ENCODE assay signal across 17 mouse cellular contexts in genomic region chr1:184986748-184987147, GRCm38 (mm10). TPM values are rescaled to one million over a fixed set of nuclear protein-coding genes. Genes with fewer than 3 reads are reported as not detected.
A peak's percentile ranks its signal among the peaks of the same experiment; 100 is the strongest.
DNase-seq lines count a peak whose midpoint lies in the region; ATAC-seq and TF ChIP-seq lines count a peak whose summit lies in the region.
"Had no signal": no experiment of that assay in that cellular context is flagged by ENCODE, and none has a peak within 500 bp of the region (broad histone marks: within the 10 kb centered on the region; RNA-seq: fewer than 3 reads in every experiment).

No protein-coding gene starts in this region.

- no peak for DNase-seq in heart, embryonic 10.5 days (ENCODE audit: low spot score)
- no peak for DNase-seq in heart, adult 8-10 months (ENCODE audit: low spot score)
- no peak for DNase-seq in hindbrain, embryonic 11.5 days (ENCODE audit: low spot score)
- DNase-seq in hindbrain, postnatal 0 days (ENCODE audit: low spot score), result no peak
- no peak for DNase-seq in midbrain, embryonic 14.5 days
- no peak for DNase-seq in embryonic facial prominence, embryonic 14.5 days (ENCODE audit: low spot score)
- DNase-seq in thymus, adult 18-20 months, result no peak
- DNase-seq: cerebellum, adult 11-12 months; forebrain, postnatal 0 days; gastrocnemius, postnatal 25 days; thymus, postnatal 14 days had no signal

- H3K4me3 ChIP-seq in heart, embryonic 10.5 days, result no peak overlapping the region
- no peak overlapping the region for H3K4me3 ChIP-seq in hindbrain, embryonic 11.5 days (ENCODE audit: low read depth, low read length)
- H3K4me3 ChIP-seq in hindbrain, postnatal 0 days (ENCODE audit: low read length), result no peak overlapping the region
- no peak overlapping the region for H3K4me3 ChIP-seq in midbrain, embryonic 12.5 days
- no peak overlapping the region for H3K4me3 ChIP-seq in midbrain, embryonic 14.5 days (replicated peaks; ENCODE audit: low read depth, low read length)
- no peak overlapping the region for H3K4me3 ChIP-seq in embryonic facial prominence, embryonic 14.5 days (ENCODE audit: low read depth, low read length)
- H3K4me3 ChIP-seq: erythroblast, embryonic 14.5 days; left cerebral cortex, adult 2 months; limb, embryonic 13.5 days; liver, embryonic 15.5 days had no signal

- H3K9me3 ChIP-seq in heart, embryonic 10.5 days, result no peaks in the 10 kb centered on the region
- H3K9me3 ChIP-seq in hindbrain, embryonic 11.5 days (ENCODE audit: control insufficient read depth, low read length), result no peaks in the 10 kb centered on the region
- H3K9me3 ChIP-seq in hindbrain, postnatal 0 days (ENCODE audit: low read length), result no peaks in the 10 kb centered on the region
- H3K9me3 ChIP-seq in midbrain, embryonic 12.5 days, result no peaks in the 10 kb centered on the region
- H3K9me3 ChIP-seq in midbrain, embryonic 14.5 days (ENCODE audit: control insufficient read depth, low read length), result no peaks in the 10 kb centered on the region
- H3K9me3 ChIP-seq in embryonic facial prominence, embryonic 14.5 days (ENCODE audit: control insufficient read depth, low read length), result no peaks in the 10 kb centered on the region
- H3K9me3 ChIP-seq: limb, embryonic 13.5 days; liver, embryonic 15.5 days had no signal

- peak overlapping the region; percentile 59 for H3K27ac ChIP-seq in heart, embryonic 10.5 days
- no peak overlapping the region for H3K27ac ChIP-seq in hindbrain, embryonic 11.5 days (ENCODE audit: low read depth, low read length)
- no peak overlapping the region for H3K27ac ChIP-seq in hindbrain, postnatal 0 days
- no peak overlapping the region for H3K27ac ChIP-seq in midbrain, embryonic 12.5 days (replicated peaks)
- H3K27ac ChIP-seq in midbrain, embryonic 14.5 days (replicated peaks; ENCODE audit: low read depth, low read length), result no peak overlapping the region
- H3K27ac ChIP-seq in embryonic facial prominence, embryonic 14.5 days (replicated peaks; ENCODE audit: low read depth, low read length), result no peak overlapping the region
- H3K27ac ChIP-seq: kidney, postnatal 0 days; left cerebral cortex, adult 2 months; limb, embryonic 13.5 days; liver, embryonic 15.5 days had no signal

- H3K9ac ChIP-seq in hindbrain, embryonic 11.5 days (ENCODE audit: low read depth, low read length), result no peak overlapping the region
- H3K9ac ChIP-seq in hindbrain, postnatal 0 days (replicated peaks; ENCODE audit: low read length), result no peak overlapping the region
- no peak overlapping the region for H3K9ac ChIP-seq in midbrain, embryonic 12.5 days (replicated peaks)
- no peak overlapping the region for H3K9ac ChIP-seq in midbrain, embryonic 14.5 days (replicated peaks; ENCODE audit: low read length)
- no peak overlapping the region for H3K9ac ChIP-seq in embryonic facial prominence, embryonic 14.5 days (ENCODE audit: low read depth, low read length)
- H3K9ac ChIP-seq: forebrain, postnatal 0 days; limb, embryonic 13.5 days; liver, embryonic 15.5 days had no signal

- H3K36me3 ChIP-seq in heart, embryonic 10.5 days, result no peaks in the 10 kb centered on the region
- H3K36me3 ChIP-seq in hindbrain, embryonic 11.5 days (ENCODE audit: control insufficient read depth, insufficient read depth, low read length), result no peaks in the 10 kb centered on the region
- H3K36me3 ChIP-seq in hindbrain, postnatal 0 days (ENCODE audit: insufficient read depth, low read length), result no peaks in the 10 kb centered on the region
- no peaks in the 10 kb centered on the region for H3K36me3 ChIP-seq in midbrain, embryonic 12.5 days
- H3K36me3 ChIP-seq in midbrain, embryonic 14.5 days (ENCODE audit: control insufficient read depth, insufficient read depth, low read length), result no peaks in the 10 kb centered on the region
- no peaks in the 10 kb centered on the region for H3K36me3 ChIP-seq in embryonic facial prominence, embryonic 14.5 days (ENCODE audit: control insufficient read depth, insufficient read depth, low read length)
- H3K36me3 ChIP-seq: limb, embryonic 13.5 days; liver, embryonic 15.5 days had no signal

- no peak overlapping the region for H3K4me2 ChIP-seq in hindbrain, embryonic 11.5 days (replicated peaks; ENCODE audit: low read depth, low read length)
- no peak overlapping the region for H3K4me2 ChIP-seq in hindbrain, postnatal 0 days (ENCODE audit: low read depth, low read length)
- H3K4me2 ChIP-seq in midbrain, embryonic 12.5 days (replicated peaks), result no peak overlapping the region
- H3K4me2 ChIP-seq in midbrain, embryonic 14.5 days (ENCODE audit: low read length), result no peak overlapping the region
- no peak overlapping the region for H3K4me2 ChIP-seq in embryonic facial prominence, embryonic 14.5 days (ENCODE audit: low read depth, low read length)
- H3K4me2 ChIP-seq: limb, embryonic 13.5 days; liver, embryonic 15.5 days had no signal

- WGBS in heart, embryonic 10.5 days, result 44% methylated on average over 2 of the region's 2 CpGs
- WGBS in hindbrain, embryonic 11.5 days, result 26% methylated on average over 2 of the region's 2 CpGs
- 24% methylated on average over 2 of the region's 2 CpGs for WGBS in hindbrain, postnatal 0 days
- WGBS in midbrain, embryonic 12.5 days, result 4% methylated on average over 2 of the region's 2 CpGs
- 14% methylated on average over 2 of the region's 2 CpGs for WGBS in midbrain, embryonic 14.5 days
- WGBS in embryonic facial prominence, embryonic 14.5 days, result 46% methylated on average over 2 of the region's 2 CpGs

- peaks cover 16% of the 10 kb centered on the region for H3K4me1 ChIP-seq in heart, embryonic 10.5 days
- H3K4me1 ChIP-seq in hindbrain, embryonic 11.5 days (replicated peaks; ENCODE audit: control insufficient read depth, insufficient read depth, low read length), result peaks cover 5% of the 10 kb centered on the region
- H3K4me1 ChIP-seq in hindbrain, postnatal 0 days (ENCODE audit: insufficient read depth, low read length), result no peaks in the 10 kb centered on the region; the same call in 1 of the 2 replicates
- peaks cover 13% of the 10 kb centered on the region for H3K4me1 ChIP-seq in midbrain, embryonic 12.5 days
- peaks cover 16% of the 10 kb centered on the region for H3K4me1 ChIP-seq in midbrain, embryonic 14.5 days (ENCODE audit: control insufficient read depth, insufficient read depth, low read length)
- H3K4me1 ChIP-seq in embryonic facial prominence, embryonic 14.5 days (ENCODE audit: control insufficient read depth, insufficient read depth, low read length), result peaks cover 7% of the 10 kb centered on the region
- H3K4me1 ChIP-seq: liver, embryonic 15.5 days had no signal

- peak; percentile 56; the same call in 1 of the 2 replicates for ATAC-seq in hindbrain, embryonic 11.5 days (ENCODE audit: low FRiP score)
- ATAC-seq in hindbrain, postnatal 0 days, result no peak
- peak; percentile 30; the same call in 1 of the 2 replicates for ATAC-seq in midbrain, embryonic 12.5 days (ENCODE audit: low FRiP score, low read depth)
- ATAC-seq in midbrain, embryonic 14.5 days (ENCODE audit: low FRiP score, low TSS enrichment), result no peak
- ATAC-seq in embryonic facial prominence, embryonic 14.5 days (ENCODE audit: low read depth), result peak; percentile 50; the same call in 1 of the 2 replicates
- ATAC-seq: forebrain, postnatal 0 days had no signal

- no peaks in the 10 kb centered on the region for H3K27me3 ChIP-seq in heart, embryonic 10.5 days (ENCODE audit: insufficient read depth, poor library complexity, severe bottlenecking)
- no peaks in the 10 kb centered on the region for H3K27me3 ChIP-seq in hindbrain, embryonic 11.5 days (ENCODE audit: control insufficient read depth, insufficient read depth, low read length)
- H3K27me3 ChIP-seq in hindbrain, postnatal 0 days (ENCODE audit: insufficient read depth, low read length), result no peaks in the 10 kb centered on the region
- H3K27me3 ChIP-seq in midbrain, embryonic 12.5 days, result no peaks in the 10 kb centered on the region
- no peaks in the 10 kb centered on the region for H3K27me3 ChIP-seq in midbrain, embryonic 14.5 days (ENCODE audit: control insufficient read depth, insufficient read depth, low read length)
- H3K27me3 ChIP-seq in embryonic facial prominence, embryonic 14.5 days (replicated peaks; ENCODE audit: control insufficient read depth, insufficient read depth, low read length), result no peaks in the 10 kb centered on the region
- H3K27me3 ChIP-seq: limb, embryonic 13.5 days; liver, embryonic 15.5 days had no signal

- no peak for TF ChIP-seq CTCF in hindbrain, postnatal 0 days (IDR thresholded peaks at IDR 0.05; ENCODE audit: low read depth)

RNA-seq across cellular contexts. Expression of gene Mark1, which starts 12.6 kb away (rescaled TPM):
- polyA plus RNA-seq in heart, embryonic 10.5 days (2016; fragmentation: Nextera tagmentation; extraction: Ambion mirVana), result 1.8 and 2.4 TPM in 2 replicates
- total RNA-seq in heart, adult 8-10 months (2022), result 1 to 10 TPM; 8.0 to 9.2 (median 8.6) TPM
- 5.9 and 6.7 TPM in 2 replicates for polyA plus RNA-seq in hindbrain, embryonic 11.5 days (2014; fragmentation: Nextera tagmentation; extraction: Ambion mirVana)
- 53.4 and 56.5 TPM in 2 replicates for total RNA-seq in hindbrain, postnatal 0 days (2014; rRNA removed)
- polyA plus RNA-seq in hindbrain, postnatal 0 days (2015; fragmentation: Nextera tagmentation; extraction: Ambion mirVana), result 10.6 and 11.6 TPM in 2 replicates
- polyA plus RNA-seq in midbrain, embryonic 12.5 days (2016; fragmentation: Nextera tagmentation; extraction: Ambion mirVana), result 7.4 and 7.9 TPM in 2 replicates
- polyA plus RNA-seq in midbrain, embryonic 14.5 days (2014; fragmentation: Nextera tagmentation; extraction: Ambion mirVana), result 14.6 and 20.9 TPM in 2 replicates
- polyA plus RNA-seq in embryonic facial prominence, embryonic 14.5 days (2014; fragmentation: Nextera tagmentation; extraction: Ambion mirVana), result 4.0 and 4.1 TPM in 2 replicates
- polyA plus RNA-seq: erythroblast, embryonic 14.5 days had no signal

Comparison
In these comparisons a context has a peak if more than half of its experiments do, and no peak if none do; other contexts are left out.
1. ATAC-seq: peak in hindbrain, embryonic 11.5 days (single experiment), midbrain, embryonic 12.5 days (single experiment) and embryonic facial prominence, embryonic 14.5 days (single experiment); none in hindbrain, postnatal 0 days (single experiment) and midbrain, embryonic 14.5 days (single experiment).